Mouse (Mus musculus) stomach, postnatal 0 days (tissue): ENCODE data around the gene Med22.

Experiments used
- CTCF ChIP-seq: IDR thresholded peaks from 2 replicates; pipeline ENCODE4 v1.5.1; 2016; ENCODE audit warnings: antibody characterized with exemption, low read depth, mild to moderate bottlenecking, moderate library complexity
- EP300 ChIP-seq: optimal IDR thresholded peaks from 2 replicates; pipeline ENCODE3; 2016; ENCODE audit warnings: antibody characterized with exemption

DNA sequence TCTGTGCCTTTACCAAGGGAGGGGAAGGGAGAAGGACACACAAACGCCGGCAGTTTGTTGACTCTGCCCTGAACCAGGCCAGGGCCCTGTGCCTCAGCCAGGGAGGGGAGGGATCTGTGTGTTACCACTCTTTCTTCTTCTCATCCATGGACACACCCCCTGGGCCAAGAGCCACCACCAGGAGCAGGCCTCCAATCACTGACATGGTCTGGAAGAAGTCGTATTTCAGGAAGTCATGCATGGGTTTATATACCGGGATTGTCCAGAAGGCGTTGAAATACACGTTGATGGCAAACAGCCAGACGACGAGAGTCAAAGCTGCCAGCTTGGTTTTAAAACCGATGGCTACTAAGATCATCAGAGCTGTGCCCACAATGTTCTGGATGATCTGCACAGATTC is 11.3 kb upstream of the Med22 start:
- TF ChIP-seq EP300 (no peak), CTCF (no peak; the same call in 1 of the 2 replicates)
